Mouse (Mus musculus) kidney, embryonic 14.5 days (tissue): ENCODE measurements around the gene Tbx4. TPM values are rescaled to one million over a fixed set of nuclear protein-coding genes. Genes with fewer than 3 reads are reported as not detected.
A peak's percentile ranks its signal among the peaks of the same experiment; 100 is the strongest.

Experiments
- ATAC-seq: fragments of 200-750 bp; cut with Nextera tagmentation; 2 replicates; pipeline ENCODE4 v1.8.0; 2017; ENCODE audit warnings: moderate number of reproducible peaks, mild to moderate bottlenecking, moderate TSS enrichment, moderate library complexity; ENCODE audit not compliant: low FRiP score, low TSS enrichment
- H3K27ac ChIP-seq: fragments of 300-500 bp; sonication (generic); 2 replicates; pipeline ENCODE4 v1.5.1; 2014; ENCODE audit warnings: low read depth, mild to moderate bottlenecking, low read length, moderate library complexity, mixed read lengths
- H3K27me3 ChIP-seq: fragments of 300-500 bp; sonication (generic); 2 replicates; pipeline ENCODE4 v1.6.1; 2014; ENCODE audit warnings: mild to moderate bottlenecking, low read length; ENCODE audit not compliant: control insufficient read depth, insufficient read depth
- H3K36me3 ChIP-seq: fragments of 300-500 bp; sonication (generic); 2 replicates; pipeline ENCODE4 v1.6.1; 2014; ENCODE audit warnings: low read length, mixed read lengths; ENCODE audit not compliant: control insufficient read depth, insufficient read depth
- H3K4me1 ChIP-seq: fragments of 300-500 bp; sonication (generic); 2 replicates; pipeline ENCODE4 v1.6.1; 2014; ENCODE audit warnings: low read length, mixed read lengths; ENCODE audit not compliant: control insufficient read depth, insufficient read depth
- H3K4me2 ChIP-seq: fragments of 300-500 bp; sonication (generic); replicated peaks from 2 replicates; pipeline ENCODE4 v1.6.1; 2014; ENCODE audit warnings: low read depth, mild to moderate bottlenecking, low read length
- H3K4me3 ChIP-seq: fragments of 300-500 bp; sonication (generic); 2 replicates; pipeline ENCODE4 v1.5.1; 2014; ENCODE audit warnings: mild to moderate bottlenecking, low read length
- H3K9ac ChIP-seq: fragments of 300-500 bp; sonication (generic); 2 replicates; pipeline ENCODE4 v1.6.1; 2014; ENCODE audit warnings: low read depth, mild to moderate bottlenecking, low read length, moderate library complexity
- H3K9me3 ChIP-seq: fragments of 300-500 bp; sonication (generic); 2 replicates; pipeline ENCODE4 v1.6.1; 2016; ENCODE audit warnings: low read length; ENCODE audit not compliant: control insufficient read depth
- WGBS: fragments of 180-500 bp; shearing (Covaris S2); extraction: QIAGEN DNeasy Blood & Tissue Kit; methylation state at CpG from one replicate; pipeline ENCODE4 v1.1.7; 2014; 5-methylcytosine and 5-hydroxymethylcytosine counted together
- polyA plus RNA-seq: library from polyadenylated mRNA; unstranded; fragments of >200 nt; fragmentation: Nextera tagmentation; extraction: Ambion mirVana; gene quantifications from 2 replicates; pipeline ENCODE4 v1.2.1, GENCODE M21; 2014

Gene Tbx4
- polyA plus RNA-seq, 1 experiment from 2014 or later, result not detected

DNA sequence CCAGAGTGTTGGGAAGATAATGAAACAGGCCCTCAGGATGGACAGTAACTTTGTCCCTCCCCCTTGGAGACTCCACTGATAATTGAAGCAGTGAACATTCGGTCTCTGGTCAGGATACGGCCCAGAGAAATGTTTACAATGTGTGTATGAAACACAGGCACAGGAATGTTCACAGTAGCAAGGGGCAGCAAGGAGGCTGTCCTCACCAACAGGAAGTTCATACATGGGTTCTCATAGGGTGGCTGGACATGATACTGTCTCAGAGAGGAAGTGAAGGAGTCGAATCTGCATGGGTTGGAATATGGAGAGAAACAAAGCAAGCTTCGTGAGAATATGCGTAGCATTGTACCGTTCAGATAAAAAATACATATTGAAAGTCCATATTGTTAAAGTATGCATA is 74.1 kb downstream of the Tbx4 start:
- WGBS, result 78% methylated on average over 6 of the region's 6 CpGs

DNA sequence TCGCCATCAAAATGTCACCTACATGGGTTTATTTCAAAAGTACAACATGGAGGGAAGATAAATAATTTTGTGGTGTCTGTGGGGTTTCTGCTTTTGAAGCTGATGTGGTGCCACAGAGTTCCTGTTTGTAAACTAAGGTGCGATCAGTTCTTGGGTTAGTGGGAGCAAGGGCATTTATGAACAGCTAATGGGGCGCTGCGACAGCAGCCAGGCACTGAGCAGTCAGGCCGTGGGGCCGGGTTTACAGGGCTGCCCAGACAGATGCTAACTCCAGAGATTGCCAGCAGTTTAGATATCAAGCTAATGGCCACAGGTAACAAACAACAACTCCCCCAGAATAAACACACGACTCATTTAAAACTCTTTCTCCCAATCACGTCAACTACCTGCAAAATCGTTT is 75.3 kb downstream of the Tbx4 start:
- Histone ChIP-seq H3K4me3 (no peak overlapping the region), H3K36me3 (no peaks in the 10 kb centered on the region), H3K4me1 (0 out of 2 replicates have a peak, but pooled peaks cover 5% of the 10 kb centered on the region), H3K9ac (no peak overlapping the region), H3K27me3 (no peaks in the 10 kb centered on the region; the same call in 1 of the 2 replicates), H3K4me2 (no peak overlapping the region; the same call in 1 of the 2 replicates), H3K9me3 (no peaks in the 10 kb centered on the region), H3K27ac (peak overlapping the region; percentile 17; the same call in 1 of the 2 replicates)
- WGBS, result 37% methylated on average over 9 of the region's 9 CpGs
- no peak for ATAC-seq

More for the DNA sequence above, 74.1 kb downstream of the Tbx4 start:
- Histone ChIP-seq H3K27ac (no peak overlapping the region), H3K4me2 (no peak overlapping the region), H3K36me3 (no peaks in the 10 kb centered on the region), H3K4me3 (no peak overlapping the region), H3K9me3 (no peaks in the 10 kb centered on the region), H3K9ac (no peak overlapping the region), H3K4me1 (0 out of 2 replicates have a peak, but pooled peaks cover 5% of the 10 kb centered on the region), H3K27me3 (no peaks in the 10 kb centered on the region; the same call in 1 of the 2 replicates)
- no peak for ATAC-seq

Other genes with a start within 250 kb of the Tbx4 start
- gene Tbx2, start 53.9 kb upstream of the Tbx4 start, polyA plus RNA-seq, result 18.2 and 19.8 TPM in 2 replicates
- not detected in 2 replicates for gene Gm11444, start 36.1 kb upstream of the Tbx4 start, polyA plus RNA-seq